Mouse (Mus musculus) neural tube, embryonic 14.5 days (tissue): ENCODE measurements around the gene Mob3c. TPM values are rescaled to one million over a fixed set of nuclear protein-coding genes. Genes with fewer than 3 reads are reported as not detected.

Source experiments
- ATAC-seq: fragments of 200-750 bp; cut with Nextera tagmentation; 2 replicates; pipeline ENCODE4 v1.8.0; 2017; ENCODE audit warnings: low read depth, mild to moderate bottlenecking, moderate TSS enrichment, moderate library complexity
- H3K27ac ChIP-seq: fragments of 300-500 bp; sonication (generic); 2 replicates; pipeline ENCODE4 v1.5.1; 2014; ENCODE audit warnings: low read depth, mild to moderate bottlenecking, control low read depth, low read length, moderate library complexity, mixed read lengths
- H3K27me3 ChIP-seq: fragments of 300-500 bp; sonication (generic); 2 replicates; pipeline ENCODE4 v1.6.1; 2014; ENCODE audit warnings: low read length; ENCODE audit not compliant: control insufficient read depth, insufficient read depth
- H3K36me3 ChIP-seq: fragments of 300-500 bp; sonication (generic); 2 replicates; pipeline ENCODE4 v1.6.1; 2014; ENCODE audit warnings: low read length, mixed read lengths; ENCODE audit not compliant: control insufficient read depth, insufficient read depth
- H3K4me1 ChIP-seq: fragments of 300-500 bp; sonication (generic); 2 replicates; pipeline ENCODE4 v1.6.1; 2014; ENCODE audit warnings: low read length; ENCODE audit not compliant: control insufficient read depth, insufficient read depth
- H3K4me2 ChIP-seq: fragments of 300-500 bp; sonication (generic); 2 replicates; pipeline ENCODE4 v1.6.1; 2014; ENCODE audit warnings: mild to moderate bottlenecking, low read depth, low read length, control low read depth
- H3K4me3 ChIP-seq: fragments of 300-500 bp; sonication (generic); 2 replicates; pipeline ENCODE4 v1.5.1; 2014; ENCODE audit warnings: low read depth, low read length, control low read depth, mixed read lengths
- H3K9ac ChIP-seq: fragments of 300-500 bp; sonication (generic); replicated peaks from 2 replicates; pipeline ENCODE4 v1.6.1; 2014; ENCODE audit warnings: low read depth, mild to moderate bottlenecking, control low read depth, low read length, mixed read lengths
- H3K9me3 ChIP-seq: fragments of 300-500 bp; sonication (generic); 2 replicates; pipeline ENCODE4 v1.6.1; 2016; ENCODE audit warnings: low read length; ENCODE audit not compliant: control insufficient read depth
- WGBS: fragments of 180-500 bp; shearing (Covaris S2); extraction: QIAGEN DNeasy Blood & Tissue Kit; methylation state at CpG from one replicate; pipeline ENCODE4 v1.1.7; 2014; 5-methylcytosine and 5-hydroxymethylcytosine counted together
- polyA plus RNA-seq: library from polyadenylated mRNA; unstranded; fragments of >200 nt; fragmentation: Nextera tagmentation; extraction: Ambion mirVana; gene quantifications from 2 replicates; pipeline ENCODE4 v1.2.1, GENCODE M21; 2014

Mob3c gene
- polyA plus RNA-seq, 1 experiment from 2014 or later = 4.7 TPM

DNA sequence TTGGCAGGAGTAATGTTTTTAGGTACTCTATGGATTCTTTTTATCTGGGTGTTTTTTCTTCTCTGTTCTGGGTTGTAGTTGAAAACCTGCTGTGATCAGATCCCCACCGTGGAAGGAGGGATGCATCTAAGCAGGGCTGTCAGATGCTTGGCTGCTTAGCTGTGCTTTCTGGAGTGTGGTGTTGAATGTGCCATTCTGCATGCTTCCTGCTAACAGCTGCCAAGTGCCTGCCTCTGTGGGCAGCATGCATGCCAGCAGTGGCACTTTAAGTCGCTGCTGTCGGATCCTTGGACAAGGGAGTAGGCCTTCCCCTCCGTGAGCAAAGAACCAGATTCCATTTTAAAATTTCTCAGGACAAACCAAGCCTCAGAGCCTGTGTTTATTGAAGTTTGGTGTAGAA, 27.7 kb downstream of the Mob3c start:
- ATAC-seq = no peak
- Histone ChIP-seq H3K4me2 (no peak overlapping the region), H3K27ac (no peak overlapping the region), H3K27me3 (no peaks in the 10 kb centered on the region), H3K9ac (no peak overlapping the region; the same call in 1 of the 2 replicates), H3K4me3 (no peak overlapping the region), H3K36me3 (no peaks in the 10 kb centered on the region), H3K9me3 (no peaks in the 10 kb centered on the region), H3K4me1 (peaks cover 12% of the 10 kb centered on the region; the same call in 1 of the 2 replicates)
- WGBS = 47% methylated on average over 4 of the region's 4 CpGs

GRCm38 (mm10) chr4:115856282-115856681, 28.4 kb downstream of the Mob3c start:
- no peak for ATAC-seq
- Histone ChIP-seq H3K9ac (peak overlapping the region; percentile 25), H3K4me1 (peaks cover 12% of the 10 kb centered on the region; the same call in 1 of the 2 replicates), H3K4me2 (no peak overlapping the region), H3K9me3 (no peaks in the 10 kb centered on the region), H3K27me3 (no peaks in the 10 kb centered on the region), H3K36me3 (no peaks in the 10 kb centered on the region), H3K4me3 (no peak overlapping the region), H3K27ac (peak overlapping the region; percentile 57; the same call in 1 of the 2 replicates)
- 34% methylated on average over 4 of the region's 4 CpGs for WGBS

DNA sequence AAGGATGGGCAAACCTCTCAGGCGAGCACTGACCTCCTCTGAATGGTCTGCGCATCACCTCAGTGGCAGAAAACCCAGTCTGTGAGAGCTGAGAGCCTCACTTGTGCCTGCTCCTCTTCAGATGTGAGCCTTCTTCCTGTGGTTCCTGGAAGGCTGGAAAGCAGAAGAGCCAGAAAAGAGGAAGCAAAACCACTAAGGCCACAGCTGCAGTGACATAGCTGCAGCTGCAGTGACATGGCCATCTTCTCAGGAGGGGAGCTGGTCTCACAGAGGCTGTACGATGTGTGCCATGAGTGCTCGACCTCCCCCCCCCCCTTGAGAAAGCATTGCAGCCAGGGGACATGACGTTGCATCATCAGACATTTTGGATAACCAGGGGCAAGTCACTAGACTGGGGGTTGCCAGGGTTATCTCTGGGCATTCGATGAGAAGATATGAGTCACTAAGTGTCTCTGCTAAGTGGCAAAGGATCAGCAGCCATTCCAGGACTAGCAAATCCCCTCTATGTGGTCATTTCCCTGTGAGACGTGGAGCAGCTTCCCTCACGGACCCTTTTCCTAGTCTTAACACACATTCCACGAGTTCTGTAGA, 29.5 kb downstream of the Mob3c start:
- peaks cover 12% of the 10 kb centered on the region; the same call in 1 of the 2 replicates for H3K4me1 ChIP-seq
- no peak overlapping the region for H3K27ac ChIP-seq
- H3K9me3 ChIP-seq = no peaks in the 10 kb centered on the region
- 82% methylated on average over 9 of the region's 9 CpGs for WGBS
- no peak for ATAC-seq
- H3K4me2 ChIP-seq = no peak overlapping the region
- no peak overlapping the region for H3K9ac ChIP-seq
- no peaks in the 10 kb centered on the region for H3K36me3 ChIP-seq
- H3K27me3 ChIP-seq = no peaks in the 10 kb centered on the region
- H3K4me3 ChIP-seq = no peak overlapping the region

GRCm38 (mm10) chr4:115863352-115863751, 35.5 kb downstream of the Mob3c start:
- H3K4me3 ChIP-seq = no peak overlapping the region
- no peak overlapping the region for H3K9ac ChIP-seq
- H3K27me3 ChIP-seq = no peaks in the 10 kb centered on the region
- no peak overlapping the region for H3K4me2 ChIP-seq
- peaks cover 5% of the 10 kb centered on the region; the same call in 1 of the 2 replicates for H3K4me1 ChIP-seq
- no peak for ATAC-seq
- no peak overlapping the region for H3K27ac ChIP-seq
- no peaks in the 10 kb centered on the region for H3K9me3 ChIP-seq
- WGBS = 38% methylated on average over 7 of the region's 7 CpGs
- H3K36me3 ChIP-seq = no peaks in the 10 kb centered on the region

DNA sequence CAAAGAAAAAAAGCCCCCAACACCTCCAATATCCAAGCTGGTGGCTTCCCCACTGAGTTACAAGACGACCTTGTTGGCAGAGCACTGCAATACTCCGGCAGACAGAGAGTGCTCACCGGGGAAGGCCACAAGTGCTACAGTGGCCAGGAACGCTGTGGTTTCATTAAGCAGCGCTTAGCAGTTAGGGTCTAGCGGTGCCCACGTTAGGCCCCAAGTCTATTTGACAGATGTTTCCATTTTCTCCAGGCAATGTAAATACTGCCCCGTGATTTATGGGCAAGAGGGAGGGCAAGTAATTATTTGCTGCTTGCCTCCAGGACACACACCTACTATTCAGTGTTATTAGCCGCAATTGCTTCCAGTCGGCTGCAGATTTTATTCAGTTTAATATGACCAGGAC, 36.0 kb downstream of the Mob3c start:
- H3K4me3 ChIP-seq = no peak overlapping the region
- WGBS = 21% methylated on average over 10 of the region's 10 CpGs
- ATAC-seq = peak; percentile 66; the same call in 1 of the 2 replicates
- H3K36me3 ChIP-seq = no peaks in the 10 kb centered on the region
- H3K27me3 ChIP-seq = no peaks in the 10 kb centered on the region
- no peaks in the 10 kb centered on the region for H3K9me3 ChIP-seq
- H3K27ac ChIP-seq = no peak overlapping the region
- peaks cover 5% of the 10 kb centered on the region; the same call in 1 of the 2 replicates for H3K4me1 ChIP-seq
- no peak overlapping the region for H3K9ac ChIP-seq
- no peak overlapping the region for H3K4me2 ChIP-seq

- Histone ChIP-seq H3K4me3 (no peak overlapping the region), H3K36me3 (0 out of 2 replicates have a peak, but pooled peaks cover 3% of the 10 kb centered on the region), H3K4me2 (no peak overlapping the region), H3K27ac (no peak overlapping the region), H3K9me3 (no peaks in the 10 kb centered on the region), H3K9ac (no peak overlapping the region), H3K4me1 (peaks cover 8% of the 10 kb centered on the region; the same call in 1 of the 2 replicates), H3K27me3 (no peaks in the 10 kb centered on the region)
- WGBS = 20% methylated on average over 16 of the region's 16 CpGs
- ATAC-seq = no peak
Observed at GRCm38 (mm10) chr4:115869512-115870210, 41.8 kb downstream of the Mob3c start.

- no peak overlapping the region for H3K4me2 ChIP-seq
- 80% methylated on average over 3 of the region's 3 CpGs for WGBS
- H3K27me3 ChIP-seq = no peaks in the 10 kb centered on the region
- 0 out of 2 replicates have a peak, but pooled peaks cover 3% of the 10 kb centered on the region for H3K36me3 ChIP-seq
- H3K4me1 ChIP-seq = peaks cover 14% of the 10 kb centered on the region; the same call in 1 of the 2 replicates
- no peak for ATAC-seq
- no peak overlapping the region for H3K27ac ChIP-seq
- H3K9me3 ChIP-seq = no peaks in the 10 kb centered on the region
- H3K9ac ChIP-seq = no peak overlapping the region
- H3K4me3 ChIP-seq = no peak overlapping the region
Observed at GRCm38 (mm10) chr4:115873231-115873630, 45.3 kb downstream of the Mob3c start.

- Histone ChIP-seq H3K36me3 (0 out of 2 replicates have a peak, but pooled peaks cover 3% of the 10 kb centered on the region), H3K4me2 (peak overlapping the region; percentile 14; the same call in 1 of the 2 replicates), H3K4me1 (peaks cover 9% of the 10 kb centered on the region; the same call in 1 of the 2 replicates), H3K4me3 (no peak overlapping the region), H3K9me3 (no peaks in the 10 kb centered on the region), H3K27ac (no peak overlapping the region), H3K27me3 (no peaks in the 10 kb centered on the region), H3K9ac (peak overlapping the region; percentile 37; the same call in 1 of the 2 replicates)
- peak; percentile 39; the same call in 1 of the 2 replicates for ATAC-seq
- WGBS = 3% methylated on average over 11 of the region's 11 CpGs
Observed at GRCm38 (mm10) chr4:115878216-115878678, 50.4 kb downstream of the Mob3c start.

GRCm38 (mm10) chr4:115878828-115879227, 50.9 kb downstream of the Mob3c start:
- H3K27me3 ChIP-seq = no peaks in the 10 kb centered on the region
- H3K9ac ChIP-seq = no peak overlapping the region
- no peak overlapping the region for H3K27ac ChIP-seq
- H3K4me1 ChIP-seq = peaks cover 9% of the 10 kb centered on the region; the same call in 1 of the 2 replicates
- H3K9me3 ChIP-seq = no peaks in the 10 kb centered on the region
- no peak overlapping the region for H3K4me3 ChIP-seq
- WGBS = 41% methylated on average over 9 of the region's 9 CpGs
- ATAC-seq = no peak
- H3K4me2 ChIP-seq = no peak overlapping the region
- no peaks in the 10 kb centered on the region for H3K36me3 ChIP-seq
